Mouse (Mus musculus) adrenal gland, adult (tissue): ENCODE data around the gene Gtf2b.

Experiments used
- DNase-seq, 2 experiments: peaks; one replicate each; pipeline ENCODE4 v3.0.0; 2022 to 2023; ENCODE audit warnings: low spot score in 1 of 2; ENCODE audit not compliant: inconsistent age in 2 of 2

Gtf2b gene

DNA sequence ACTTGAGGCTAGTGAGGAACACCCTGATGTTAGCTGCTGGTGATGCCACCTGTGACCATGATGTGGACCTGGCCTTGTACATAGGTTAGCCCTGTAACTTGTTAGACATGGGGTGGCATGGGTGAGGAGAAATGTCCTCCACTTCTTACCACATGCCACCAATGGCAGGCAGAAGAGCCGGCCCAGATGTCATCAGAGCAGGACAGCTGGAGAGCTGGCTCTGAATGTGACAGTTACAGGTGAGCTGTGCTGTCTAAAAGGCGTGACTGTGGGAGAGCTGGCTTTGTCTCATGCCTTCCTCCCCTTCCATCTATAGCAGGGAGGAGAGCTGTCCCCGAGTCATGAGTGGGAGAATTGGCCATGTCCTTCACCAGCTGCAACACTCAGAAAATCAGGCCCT is 30.7 kb downstream of the Gtf2b start:
- no peak for DNase-seq

DNA sequence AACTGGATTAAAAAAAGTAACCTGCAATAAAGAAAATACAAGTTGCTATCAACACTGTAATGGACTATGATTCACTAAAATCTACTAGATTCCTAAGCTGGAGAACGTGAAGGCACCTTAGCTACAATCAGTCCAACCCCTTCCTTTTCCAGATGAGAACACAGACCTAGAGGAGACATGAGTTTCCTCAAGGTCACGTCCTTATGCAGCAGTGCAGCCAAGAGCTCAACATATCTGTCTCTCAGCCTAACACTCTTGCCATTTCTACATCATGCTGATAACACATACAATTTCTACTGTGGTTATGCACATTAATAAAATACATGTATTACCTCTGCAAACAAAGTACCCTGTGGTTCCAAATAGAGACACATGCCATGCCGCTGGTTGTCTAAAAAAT is 46.7 kb downstream of the Gtf2b start:
- no peak for DNase-seq

GRCm38 (mm10) chr3:142817506-142817905 is 52.7 kb downstream of the Gtf2b start:
- no peak for DNase-seq

DNA sequence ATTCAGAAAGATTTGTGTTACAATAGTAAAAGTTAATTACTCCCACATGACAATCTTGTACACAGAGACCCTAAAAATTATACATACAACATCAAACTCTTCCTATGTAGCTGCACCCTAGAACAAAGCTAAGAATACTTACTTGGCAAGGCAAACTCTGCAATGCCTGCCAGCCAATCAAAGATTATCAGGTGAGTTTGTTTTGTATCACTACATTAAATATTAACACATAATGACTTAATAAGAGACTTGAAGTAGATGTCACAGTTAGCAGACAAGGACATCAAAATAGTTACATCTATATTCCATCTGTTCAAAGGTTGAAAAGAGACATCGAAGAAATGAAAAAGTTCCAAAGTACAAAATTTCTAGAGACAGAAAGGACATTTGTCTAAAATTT is 58.8 kb downstream of the Gtf2b start:
- no peak for DNase-seq

GRCm38 (mm10) chr3:142826449-142827146 is 61.8 kb downstream of the Gtf2b start:
- DNase-seq, result no peak

DNA sequence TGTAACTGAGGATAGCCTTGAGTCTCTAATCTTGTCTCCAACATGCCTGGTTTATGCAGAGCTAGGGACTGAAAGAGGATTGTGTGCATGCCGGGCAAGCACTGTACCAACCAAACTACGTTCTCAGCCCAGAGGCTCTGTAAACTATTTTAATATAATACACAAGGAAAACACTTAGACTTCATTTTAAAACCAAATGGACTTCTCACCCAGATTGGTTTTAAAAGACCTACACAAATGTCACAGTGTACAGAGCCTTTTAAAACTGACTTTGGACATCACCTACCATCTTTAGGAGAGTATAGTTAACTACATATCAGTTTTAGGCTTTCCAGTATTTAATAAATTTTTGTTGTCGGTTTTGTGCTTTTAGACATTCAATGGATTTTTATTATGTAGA is 68.1 kb downstream of the Gtf2b start:
- peak in 1 of 2 experiments; percentile 67 for DNase-seq
